Mouse (Mus musculus) stomach, postnatal 0 days (tissue): Measurements from ENCODE around the gene Ctdsp2.

Source experiments
- CTCF ChIP-seq: IDR thresholded peaks from 2 replicates; pipeline ENCODE4 v1.5.1; 2016; ENCODE audit warnings: antibody characterized with exemption, low read depth, mild to moderate bottlenecking, moderate library complexity
- EP300 ChIP-seq: optimal IDR thresholded peaks from 2 replicates; pipeline ENCODE3; 2016; ENCODE audit warnings: antibody characterized with exemption

GRCm38 (mm10) chr10:127047954-127048353 is 69.4 kb downstream of the Ctdsp2 start, which contains the start of gene Cyp27b1:
- TF ChIP-seq CTCF = no peak
- no peak for TF ChIP-seq EP300
